Mouse (Mus musculus): ENCODE measurements around the gene Skiv2l.

Skiv2l gene

GRCm38 (mm10) chr17:34861704-34862415, 11.8 kb upstream of the Skiv2l start:
- TF ChIP-seq NANOG (IDR thresholded peaks at IDR 0.05; ENCODE audit: borderline replicate concordance, low read length) (no peak), CTCF (conservative IDR thresholded peaks at IDR 0.05; ENCODE audit: low read length) (no peak), POU5F1 (IDR thresholded peaks at IDR 0.05; ENCODE audit: borderline replicate concordance, low read length) (no peak)
- no peak overlapping the region for H3K4me3 ChIP-seq (replicated peaks; ENCODE audit: low read length)
- H3K27me3 ChIP-seq (ENCODE audit: insufficient read depth, low read length), result peaks cover 17% of the 10 kb centered on the region

GRCm38 (mm10) chr17:34860514-34860913, 10.5 kb upstream of the Skiv2l start:
- no peaks in the 10 kb centered on the region for H3K9me3 ChIP-seq (ENCODE audit: low read length)
- H3K4me1 ChIP-seq (replicated peaks; ENCODE audit: low read depth, low read length), result peaks cover 14% of the 10 kb centered on the region
- TF ChIP-seq CTCF (conservative IDR thresholded peaks at IDR 0.05; ENCODE audit: low read length), result no peak
- TF ChIP-seq NANOG (IDR thresholded peaks at IDR 0.05; ENCODE audit: borderline replicate concordance, low read length), result no peak
- no peak for TF ChIP-seq POU5F1 (IDR thresholded peaks at IDR 0.05; ENCODE audit: borderline replicate concordance, low read length)
- H3K4me3 ChIP-seq (replicated peaks; ENCODE audit: low read length), result no peak overlapping the region
- peaks cover 17% of the 10 kb centered on the region for H3K27me3 ChIP-seq (ENCODE audit: insufficient read depth, low read length)
- H3K36me3 ChIP-seq (ENCODE audit: insufficient read depth, low read length), result peaks cover 40% of the 10 kb centered on the region

More at GRCm38 (mm10) chr17:34861704-34862415, 11.8 kb upstream of the Skiv2l start:
- no peaks in the 10 kb centered on the region for H3K9me3 ChIP-seq (ENCODE audit: low read length)
- H3K4me1 ChIP-seq (replicated peaks; ENCODE audit: low read depth, low read length), result peaks cover 10% of the 10 kb centered on the region
- H3K36me3 ChIP-seq (ENCODE audit: insufficient read depth, low read length), result peaks cover 27% of the 10 kb centered on the region

- H3K4me3 ChIP-seq (replicated peaks; ENCODE audit: low read length), result no peak overlapping the region
- TF ChIP-seq POU5F1 (IDR thresholded peaks at IDR 0.05; ENCODE audit: borderline replicate concordance, low read length) (no peak), NANOG (IDR thresholded peaks at IDR 0.05; ENCODE audit: borderline replicate concordance, low read length) (no peak), CTCF (conservative IDR thresholded peaks at IDR 0.05; ENCODE audit: low read length) (no peak)
- H3K4me1 ChIP-seq (replicated peaks; ENCODE audit: low read depth, low read length), result peaks cover 16% of the 10 kb centered on the region
- H3K36me3 ChIP-seq (ENCODE audit: insufficient read depth, low read length), result peaks cover 59% of the 10 kb centered on the region
- H3K9me3 ChIP-seq (ENCODE audit: low read length), result no peaks in the 10 kb centered on the region
- peaks cover 15% of the 10 kb centered on the region for H3K27me3 ChIP-seq (ENCODE audit: insufficient read depth, low read length)
These were observed 8.7 kb upstream of the Skiv2l start for GRCm38 (mm10) chr17:34858670-34859069.

GRCm38 (mm10) chr17:34855825-34856224, 5.8 kb upstream of the Skiv2l start:
- Histone ChIP-seq H3K27me3 (ENCODE audit: insufficient read depth, low read length) (no peaks in the 10 kb centered on the region), H3K4me1 (replicated peaks; ENCODE audit: low read depth, low read length) (peaks cover 37% of the 10 kb centered on the region), H3K36me3 (ENCODE audit: insufficient read depth, low read length) (peaks cover 86% of the 10 kb centered on the region), H3K9me3 (ENCODE audit: low read length) (no peaks in the 10 kb centered on the region), H3K4me3 (replicated peaks; ENCODE audit: low read length) (no peak overlapping the region)
- TF ChIP-seq NANOG (IDR thresholded peaks at IDR 0.05; ENCODE audit: borderline replicate concordance, low read length), result no peak
- TF ChIP-seq CTCF (conservative IDR thresholded peaks at IDR 0.05; ENCODE audit: low read length), result peak; percentile 63
- no peak for TF ChIP-seq POU5F1 (IDR thresholded peaks at IDR 0.05; ENCODE audit: borderline replicate concordance, low read length)

- peaks cover 86% of the 10 kb centered on the region for H3K36me3 ChIP-seq (ENCODE audit: insufficient read depth, low read length)
- no peak overlapping the region for H3K4me3 ChIP-seq (replicated peaks; ENCODE audit: low read length)
- TF ChIP-seq POU5F1 (IDR thresholded peaks at IDR 0.05; ENCODE audit: borderline replicate concordance, low read length) (no peak), CTCF (conservative IDR thresholded peaks at IDR 0.05; ENCODE audit: low read length) (no peak), NANOG (IDR thresholded peaks at IDR 0.05; ENCODE audit: borderline replicate concordance, low read length) (no peak)
- no peaks in the 10 kb centered on the region for H3K9me3 ChIP-seq (ENCODE audit: low read length)
- peaks cover 41% of the 10 kb centered on the region for H3K4me1 ChIP-seq (replicated peaks; ENCODE audit: low read depth, low read length)
- H3K27me3 ChIP-seq (ENCODE audit: insufficient read depth, low read length), result no peaks in the 10 kb centered on the region
These were observed 4.8 kb upstream of the Skiv2l start for GRCm38 (mm10) chr17:34854761-34855160.

GRCm38 (mm10) chr17:34853511-34853910, 3.5 kb upstream of the Skiv2l start:
- Histone ChIP-seq H3K4me1 (replicated peaks; ENCODE audit: low read depth, low read length) (peaks cover 52% of the 10 kb centered on the region), H3K36me3 (ENCODE audit: insufficient read depth, low read length) (peaks cover 78% of the 10 kb centered on the region), H3K4me3 (replicated peaks; ENCODE audit: low read length) (no peak overlapping the region), H3K9me3 (ENCODE audit: low read length) (no peaks in the 10 kb centered on the region), H3K27me3 (ENCODE audit: insufficient read depth, low read length) (no peaks in the 10 kb centered on the region)
- TF ChIP-seq NANOG (IDR thresholded peaks at IDR 0.05; ENCODE audit: borderline replicate concordance, low read length), result no peak
- no peak for TF ChIP-seq POU5F1 (IDR thresholded peaks at IDR 0.05; ENCODE audit: borderline replicate concordance, low read length)
- no peak for TF ChIP-seq CTCF (conservative IDR thresholded peaks at IDR 0.05; ENCODE audit: low read length)

- Histone ChIP-seq H3K4me1 (replicated peaks; ENCODE audit: low read depth, low read length) (peaks cover 38% of the 10 kb centered on the region), H3K4me3 (replicated peaks; ENCODE audit: low read length) (peak overlapping the region; percentile 99)
- no peak for TF ChIP-seq CTCF (conservative IDR thresholded peaks at IDR 0.05; ENCODE audit: low read length)
- no peak for TF ChIP-seq NANOG (IDR thresholded peaks at IDR 0.05; ENCODE audit: borderline replicate concordance, low read length)
- TF ChIP-seq POU5F1 (IDR thresholded peaks at IDR 0.05; ENCODE audit: borderline replicate concordance, low read length), result no peak
These were observed 611 bp upstream of the Skiv2l start for GRCm38 (mm10) chr17:34850517-34851125.

GRCm38 (mm10) chr17:34847615-34848014, 2.4 kb downstream of the Skiv2l start:
- no peaks in the 10 kb centered on the region for H3K27me3 ChIP-seq (ENCODE audit: insufficient read depth, low read length)
- peaks cover 75% of the 10 kb centered on the region for H3K36me3 ChIP-seq (ENCODE audit: insufficient read depth, low read length)
- no peak for TF ChIP-seq CTCF (conservative IDR thresholded peaks at IDR 0.05; ENCODE audit: low read length)
- no peak for TF ChIP-seq NANOG (IDR thresholded peaks at IDR 0.05; ENCODE audit: borderline replicate concordance, low read length)
- TF ChIP-seq POU5F1 (IDR thresholded peaks at IDR 0.05; ENCODE audit: borderline replicate concordance, low read length), result no peak
- peaks cover 29% of the 10 kb centered on the region for H3K4me1 ChIP-seq (replicated peaks; ENCODE audit: low read depth, low read length)
- H3K9me3 ChIP-seq (ENCODE audit: low read length), result no peaks in the 10 kb centered on the region
- H3K4me3 ChIP-seq (replicated peaks; ENCODE audit: low read length), result no peak overlapping the region

More at GRCm38 (mm10) chr17:34850517-34851125, 611 bp upstream of the Skiv2l start:
- Histone ChIP-seq H3K27me3 (ENCODE audit: insufficient read depth, low read length) (no peaks in the 10 kb centered on the region), H3K36me3 (ENCODE audit: insufficient read depth, low read length) (peaks cover 75% of the 10 kb centered on the region), H3K9me3 (ENCODE audit: low read length) (no peaks in the 10 kb centered on the region)
